Mouse (Mus musculus): ENCODE data around the gene Zfp651. TPM values are rescaled to one million over a fixed set of nuclear protein-coding genes. Genes with fewer than 3 reads are reported as not detected.
A peak's percentile ranks its signal among the peaks of the same experiment; 100 is the strongest.

Zfp651 gene
- total and polyA plus RNA-seq, 2 experiments from 2014 or later: 13.2 to 34.5 TPM

DNA sequence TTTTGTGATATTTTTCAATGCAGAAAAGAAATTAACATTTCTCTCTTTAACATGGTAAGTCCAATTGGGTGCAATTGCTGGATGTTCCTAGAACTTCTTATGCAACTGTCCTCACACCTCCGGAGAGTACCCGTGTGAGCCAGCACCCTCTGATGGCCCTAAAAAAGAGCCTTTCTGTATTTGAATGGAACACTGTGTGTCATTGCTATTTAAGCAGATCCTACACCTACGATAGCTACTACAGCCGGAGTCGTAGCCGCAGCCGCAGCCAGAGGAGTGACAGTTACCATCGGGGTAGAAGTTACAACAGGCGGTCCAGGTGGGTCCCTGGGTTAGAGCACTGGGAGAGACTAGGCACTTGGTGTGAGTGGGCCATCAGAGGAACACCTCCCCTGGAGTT, 6.4 kb upstream of the Zfp651 start:
- WGBS: 94% methylated on average over 9 of the region's 9 CpGs
- no peak overlapping the region for H3K27ac ChIP-seq (ENCODE audit: low read depth)
- H3K27me3 ChIP-seq (ENCODE audit: control insufficient read depth, insufficient read depth, low read length): no peaks in the 10 kb centered on the region
- H3K9me3 ChIP-seq (replicated peaks; ENCODE audit: control insufficient read depth, low read length): no peaks in the 10 kb centered on the region
- ATAC-seq (ENCODE audit: insufficient read depth, low read depth) (no peak), DNase-seq (ENCODE audit: low spot score) (no peak)
- H3K9ac ChIP-seq (replicated peaks; ENCODE audit: low read depth, low read length): no peak overlapping the region
- no peak for TF ChIP-seq CTCF (IDR thresholded peaks at IDR 0.05; ENCODE audit: low read depth)
- no peak for TF ChIP-seq EP300 (IDR thresholded peaks at IDR 0.05; ENCODE audit: low read depth)
- peaks cover 84% of the 10 kb centered on the region for H3K36me3 ChIP-seq (replicated peaks; ENCODE audit: control insufficient read depth, insufficient read depth, low read length)
- H3K4me2 ChIP-seq (ENCODE audit: low read depth, low read length): no peak overlapping the region
- H3K4me1 ChIP-seq (ENCODE audit: control insufficient read depth, insufficient read depth): no peaks in the 10 kb centered on the region; the same call in 1 of the 2 replicates
- no peak overlapping the region for H3K4me3 ChIP-seq (ENCODE audit: low read depth, low read length)

DNA sequence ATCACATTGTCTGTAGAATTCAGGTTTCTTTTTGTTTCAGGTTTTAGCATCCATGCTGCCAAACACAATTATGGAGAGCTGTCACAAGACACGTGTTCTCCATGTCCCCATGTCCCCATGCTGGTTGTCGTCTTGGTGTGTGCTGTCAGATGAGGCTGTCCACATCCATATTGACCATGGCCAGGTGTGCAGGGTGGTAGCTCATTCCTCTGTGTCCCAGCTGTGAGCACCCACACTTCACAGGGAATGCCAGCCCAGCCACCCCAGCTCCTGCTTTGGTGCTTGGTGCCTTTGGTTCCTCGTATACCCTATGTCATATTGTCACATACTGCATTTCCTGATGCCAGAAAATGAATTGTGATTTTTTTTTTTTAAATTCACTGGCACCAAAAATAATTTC, 4.5 kb upstream of the Zfp651 start:
- WGBS: 83% methylated on average over 3 of the region's 3 CpGs
- no peak overlapping the region for H3K4me2 ChIP-seq (ENCODE audit: low read depth, low read length)
- no peak overlapping the region for H3K27ac ChIP-seq (ENCODE audit: low read depth)
- H3K36me3 ChIP-seq (replicated peaks; ENCODE audit: control insufficient read depth, insufficient read depth, low read length): peaks cover 66% of the 10 kb centered on the region
- H3K9me3 ChIP-seq (replicated peaks; ENCODE audit: control insufficient read depth, low read length): no peaks in the 10 kb centered on the region
- no peak overlapping the region for H3K4me3 ChIP-seq (ENCODE audit: low read depth, low read length)
- no peak for DNase-seq (ENCODE audit: low spot score)
- H3K9ac ChIP-seq (replicated peaks; ENCODE audit: low read depth, low read length): no peak overlapping the region
- peaks cover 11% of the 10 kb centered on the region for H3K4me1 ChIP-seq (ENCODE audit: control insufficient read depth, insufficient read depth)
- H3K27me3 ChIP-seq (ENCODE audit: control insufficient read depth, insufficient read depth, low read length): no peaks in the 10 kb centered on the region
- TF ChIP-seq CTCF (IDR thresholded peaks at IDR 0.05; ENCODE audit: low read depth): no peak
- TF ChIP-seq EP300 (IDR thresholded peaks at IDR 0.05; ENCODE audit: low read depth): no peak
- ATAC-seq (ENCODE audit: insufficient read depth, low read depth): no peak

DNA sequence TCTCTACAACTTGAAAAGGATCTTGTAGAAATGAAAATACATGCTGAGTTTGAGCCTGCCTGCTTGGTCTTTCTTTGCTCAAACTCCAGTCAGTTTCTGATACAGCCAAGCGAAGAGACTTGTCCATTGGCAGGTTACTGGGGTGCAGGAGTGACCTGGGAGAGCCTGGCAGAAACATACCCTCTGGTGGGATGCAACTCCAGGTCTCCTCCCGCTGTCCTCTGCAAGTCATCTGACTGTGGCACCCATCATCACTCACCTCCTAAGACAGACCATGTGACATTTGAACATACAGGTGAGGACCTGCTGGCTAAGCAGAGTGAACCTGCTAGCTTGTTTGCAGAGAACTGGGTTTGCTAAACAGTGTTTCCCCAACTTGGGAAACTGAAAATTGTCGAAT, 2.3 kb upstream of the Zfp651 start:
- peaks cover 19% of the 10 kb centered on the region for H3K4me1 ChIP-seq (ENCODE audit: control insufficient read depth, insufficient read depth)
- no peaks in the 10 kb centered on the region for H3K27me3 ChIP-seq (ENCODE audit: control insufficient read depth, insufficient read depth, low read length)
- 81% methylated on average over 3 of the region's 3 CpGs for WGBS
- no peak overlapping the region for H3K27ac ChIP-seq (ENCODE audit: low read depth)
- H3K9me3 ChIP-seq (replicated peaks; ENCODE audit: control insufficient read depth, low read length): no peaks in the 10 kb centered on the region
- ATAC-seq (ENCODE audit: insufficient read depth, low read depth): no peak
- DNase-seq (ENCODE audit: low spot score): no peak
- TF ChIP-seq EP300 (IDR thresholded peaks at IDR 0.05; ENCODE audit: low read depth) (no peak), CTCF (IDR thresholded peaks at IDR 0.05; ENCODE audit: low read depth) (no peak)
- no peak overlapping the region for H3K9ac ChIP-seq (replicated peaks; ENCODE audit: low read depth, low read length)
- H3K4me3 ChIP-seq (ENCODE audit: low read depth, low read length): no peak overlapping the region
- H3K36me3 ChIP-seq (replicated peaks; ENCODE audit: control insufficient read depth, insufficient read depth, low read length): peaks cover 44% of the 10 kb centered on the region
- no peak overlapping the region for H3K4me2 ChIP-seq (ENCODE audit: low read depth, low read length)

DNA sequence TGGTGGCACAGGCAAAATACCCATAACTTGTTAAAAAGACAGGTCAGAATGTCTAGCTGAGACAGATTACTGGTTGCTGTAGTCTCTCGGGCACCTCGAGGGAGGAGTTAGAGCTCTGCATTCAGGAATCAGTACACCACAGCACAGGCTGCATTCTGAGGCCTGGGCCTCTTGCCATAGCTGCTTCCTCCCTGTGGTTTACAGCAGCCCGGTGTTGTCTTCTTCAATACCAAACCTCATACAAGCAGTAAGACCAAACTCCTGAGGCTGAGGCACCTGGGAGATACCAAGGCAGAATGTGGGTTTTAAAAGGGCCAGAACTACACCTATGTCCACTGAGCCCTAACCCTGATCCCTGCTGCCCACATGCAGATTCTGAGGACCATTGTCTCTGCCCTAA, 1.7 kb upstream of the Zfp651 start:
- no peak overlapping the region for H3K4me3 ChIP-seq (ENCODE audit: low read depth, low read length)
- peaks cover 19% of the 10 kb centered on the region for H3K4me1 ChIP-seq (ENCODE audit: control insufficient read depth, insufficient read depth)
- 41% methylated on average over 3 of the region's 3 CpGs for WGBS
- DNase-seq (ENCODE audit: low spot score): no peak
- H3K27ac ChIP-seq (ENCODE audit: low read depth): peak overlapping the region; percentile 97; the same call in 1 of the 2 replicates
- no peaks in the 10 kb centered on the region for H3K27me3 ChIP-seq (ENCODE audit: control insufficient read depth, insufficient read depth, low read length)
- H3K36me3 ChIP-seq (replicated peaks; ENCODE audit: control insufficient read depth, insufficient read depth, low read length): peaks cover 38% of the 10 kb centered on the region
- H3K9me3 ChIP-seq (replicated peaks; ENCODE audit: control insufficient read depth, low read length): no peaks in the 10 kb centered on the region
- ATAC-seq (ENCODE audit: insufficient read depth, low read depth): no peak
- H3K9ac ChIP-seq (replicated peaks; ENCODE audit: low read depth, low read length): no peak overlapping the region
- no peak overlapping the region for H3K4me2 ChIP-seq (ENCODE audit: low read depth, low read length)
- TF ChIP-seq CTCF (IDR thresholded peaks at IDR 0.05; ENCODE audit: low read depth) (no peak), EP300 (IDR thresholded peaks at IDR 0.05; ENCODE audit: low read depth) (no peak)

DNA sequence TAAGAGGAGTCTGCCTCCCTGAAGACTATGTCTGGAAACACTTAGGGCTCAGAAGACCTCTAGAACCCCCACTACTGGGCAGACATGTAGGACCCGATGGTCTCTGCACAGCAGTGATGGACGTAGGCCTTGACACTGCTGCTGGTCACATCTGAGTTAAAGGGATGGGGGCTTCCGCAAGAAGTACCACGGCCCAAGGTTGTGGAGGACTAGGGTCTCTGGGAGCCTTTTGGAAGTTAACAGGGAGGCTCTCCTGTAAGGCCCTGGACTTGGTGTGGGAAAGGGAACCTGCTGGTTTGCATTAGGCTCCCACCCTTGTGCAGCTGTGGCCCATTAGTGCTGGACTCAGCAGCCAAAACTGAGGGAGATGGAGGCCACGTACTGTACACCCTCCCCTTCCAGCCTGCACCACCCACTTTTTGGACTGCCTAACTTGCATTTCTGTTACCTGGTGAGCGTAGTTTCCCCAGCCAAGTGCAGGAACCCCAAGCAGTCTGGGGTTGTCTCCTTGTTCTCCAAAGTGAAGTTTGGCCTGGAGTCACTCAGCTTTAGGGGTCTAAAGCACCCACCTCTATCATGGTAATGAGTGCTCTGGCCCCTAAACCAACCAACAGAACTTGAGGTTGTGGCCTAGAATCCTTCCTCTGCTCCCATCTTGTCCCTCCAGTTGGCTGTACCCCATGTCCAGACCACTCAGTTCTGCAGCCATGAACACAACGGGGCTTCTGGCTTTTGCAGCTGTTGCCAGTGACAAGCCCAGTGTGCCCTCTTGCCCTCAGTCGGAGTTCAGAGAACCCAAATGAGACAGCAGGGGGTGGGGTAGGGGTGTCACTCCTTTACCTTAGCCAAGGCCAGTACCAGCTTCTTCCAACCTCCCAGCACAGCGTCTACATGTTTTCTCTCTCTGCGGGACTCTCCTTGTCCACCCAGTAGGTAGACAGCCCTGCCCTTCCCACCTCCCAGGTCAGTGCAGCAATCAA, 1.0 kb upstream of the Zfp651 start:
- WGBS: 55% methylated on average over 10 of the region's 10 CpGs
- Histone ChIP-seq H3K36me3 (replicated peaks; ENCODE audit: control insufficient read depth, insufficient read depth, low read length) (peaks cover 39% of the 10 kb centered on the region), H3K4me3 (ENCODE audit: low read depth, low read length) (peak overlapping the region; percentile 90; the same call in 1 of the 2 replicates), H3K9ac (replicated peaks; ENCODE audit: low read depth, low read length) (peak overlapping the region; percentile 96; the same call in 1 of the 2 replicates), H3K4me2 (ENCODE audit: low read depth, low read length) (peak overlapping the region; percentile 98), H3K27me3 (ENCODE audit: control insufficient read depth, insufficient read depth, low read length) (no peaks in the 10 kb centered on the region), H3K27ac (ENCODE audit: low read depth) (peak overlapping the region; percentile 97; the same call in 1 of the 2 replicates), H3K9me3 (replicated peaks; ENCODE audit: control insufficient read depth, low read length) (no peaks in the 10 kb centered on the region), H3K4me1 (ENCODE audit: control insufficient read depth, insufficient read depth) (peaks cover 19% of the 10 kb centered on the region)
- ATAC-seq (ENCODE audit: insufficient read depth, low read depth): no peak
- no peak for DNase-seq (ENCODE audit: low spot score)
- no peak for TF ChIP-seq CTCF (IDR thresholded peaks at IDR 0.05; ENCODE audit: low read depth)
- TF ChIP-seq EP300 (IDR thresholded peaks at IDR 0.05; ENCODE audit: low read depth): no peak
